Comparison of ENCODE assay signal across 9 mouse cellular contexts in the genomic region with DNA sequence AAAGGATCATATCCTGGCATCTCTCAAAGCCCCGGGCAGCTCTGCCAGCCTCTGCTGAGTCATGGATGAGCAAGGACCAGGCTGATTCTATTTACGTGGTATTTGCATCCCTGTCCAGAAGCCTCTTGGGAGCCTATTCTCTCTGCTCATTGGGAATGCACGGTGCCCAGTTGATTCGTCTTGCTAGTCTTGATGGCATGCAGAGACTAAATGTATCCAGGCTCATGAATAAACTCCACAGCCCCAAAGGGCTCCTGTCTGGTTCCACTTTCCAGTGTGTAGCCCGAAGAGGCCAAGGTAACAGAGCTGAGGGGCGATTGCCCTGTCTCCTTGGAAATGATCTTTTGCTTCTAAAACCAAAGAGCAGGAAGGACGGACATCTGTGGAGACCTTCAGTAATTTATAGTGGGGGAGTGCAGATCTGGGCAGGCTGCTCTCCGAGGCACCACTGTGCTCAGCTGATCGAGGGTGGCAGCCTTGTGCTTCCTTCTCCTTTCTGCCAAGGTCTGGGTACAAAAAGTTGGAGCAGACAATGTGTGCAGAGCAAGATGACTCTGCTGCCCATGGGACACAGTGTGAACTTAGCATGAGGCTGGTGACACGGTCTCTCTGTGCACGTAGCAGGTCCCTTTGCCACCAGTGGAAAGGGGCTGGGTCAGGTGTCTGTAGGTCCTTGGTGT.
DNase-seq lines count a peak whose midpoint lies in the region; ATAC-seq and TF ChIP-seq lines count a peak whose summit lies in the region.
"Had no signal": no experiment of that assay in that cellular context is flagged by ENCODE, and none has a peak within 500 bp of the region (broad histone marks: within the 10 kb centered on the region; RNA-seq: fewer than 3 reads in every experiment).

No protein-coding gene starts in this region.

- H3K36me3 ChIP-seq in lung, embryonic 15.5 days, result no peaks in the 10 kb centered on the region
- H3K36me3 ChIP-seq in heart, embryonic 13.5 days, result no peaks in the 10 kb centered on the region
- H3K36me3 ChIP-seq: liver, embryonic 13.5 days had no signal

- peaks cover 22% of the 10 kb centered on the region for H3K4me1 ChIP-seq in lung, embryonic 15.5 days
- peaks cover 4% of the 10 kb centered on the region for H3K4me1 ChIP-seq in lung, adult 2 months (ENCODE audit: control insufficient read depth, insufficient read depth, low read length)
- H3K4me1 ChIP-seq in heart, embryonic 13.5 days, result peaks cover 48% of the 10 kb centered on the region
- H3K4me1 ChIP-seq: liver, embryonic 13.5 days had no signal

- H3K9ac ChIP-seq in lung, embryonic 15.5 days, result no peak overlapping the region
- H3K9ac ChIP-seq in heart, embryonic 13.5 days, result peak overlapping the region; percentile 81; the same call in 1 of the 2 replicates
- H3K9ac ChIP-seq: liver, embryonic 13.5 days had no signal

- TF ChIP-seq CTCF in lung, adult 2 months (IDR thresholded peaks at IDR 0.05; ENCODE audit: insufficient read depth, low read length), result no peak

- H3K27ac ChIP-seq in lung, embryonic 15.5 days, result peak overlapping the region; percentile 89; the same call in 1 of the 2 replicates
- H3K27ac ChIP-seq in heart, embryonic 13.5 days (replicated peaks), result peak overlapping the region; percentile 93
- H3K27ac ChIP-seq: liver, embryonic 13.5 days had no signal

- H3K27me3 ChIP-seq in lung, embryonic 15.5 days, result no peaks in the 10 kb centered on the region
- H3K27me3 ChIP-seq in heart, embryonic 13.5 days (replicated peaks), result no peaks in the 10 kb centered on the region
- H3K27me3 ChIP-seq: liver, embryonic 13.5 days had no signal

- ATAC-seq in lung, embryonic 15.5 days (ENCODE audit: borderline replicate concordance, extremely low read depth, low FRiP score, low TSS enrichment), result no peak
- no peak for ATAC-seq in heart, embryonic 13.5 days (ENCODE audit: extremely low read depth, insufficient number of reproducible peaks, low FRiP score, low TSS enrichment)

- DNase-seq in lung, adult 2 months, result no peak
- peak; percentile 66 to 67 for DNase-seq in cerebellum, postnatal 10 days
- peak; percentile 36 for DNase-seq in left cerebral cortex, postnatal 4 days
- peak; percentile 29 for DNase-seq in right cerebral cortex, postnatal 14 days
- DNase-seq in gastrocnemius, postnatal 14 days, result no peak
- no peak for DNase-seq in thymus, postnatal 10 days (ENCODE audit: low spot score in 2 of 2)
- DNase-seq: liver, embryonic 13.5 days had no signal

- H3K4me3 ChIP-seq in lung, embryonic 15.5 days, result no peak overlapping the region
- no peak overlapping the region for H3K4me3 ChIP-seq in lung, adult 2 months (replicated peaks; ENCODE audit: extremely low read depth, low read depth, low read length)
- peak overlapping the region; percentile 53; the same call in 1 of the 2 replicates for H3K4me3 ChIP-seq in heart, embryonic 13.5 days

- no peak for TF ChIP-seq POLR2A in lung, adult 2 months (IDR thresholded peaks at IDR 0.05; ENCODE audit: borderline replicate concordance, extremely low read depth, low read depth, low read length)

- H3K4me2 ChIP-seq in lung, embryonic 15.5 days, result peak overlapping the region; percentile 80; the same call in 1 of the 2 replicates
- H3K4me2 ChIP-seq in heart, embryonic 13.5 days, result peak overlapping the region; percentile 82

- no peaks in the 10 kb centered on the region for H3K9me3 ChIP-seq in lung, embryonic 15.5 days
- H3K9me3 ChIP-seq in heart, embryonic 13.5 days, result no peaks in the 10 kb centered on the region
- H3K9me3 ChIP-seq: liver, embryonic 13.5 days had no signal

- intact Hi-C loops in left cerebral cortex, postnatal 4 days (cut with DNase I), result no loop called here
- intact Hi-C loops in gastrocnemius, postnatal 14 days (cut with DNase I; ENCODE audit: low total_unique reads), result no loop called here

- 76% methylated on average over 11 of the region's 11 CpGs for WGBS in lung, embryonic 15.5 days
- WGBS in lung, adult 2 months, result 72% methylated on average over 11 of the region's 11 CpGs
- WGBS in heart, embryonic 13.5 days, result 66% methylated on average over 11 of the region's 11 CpGs

Comparison
In these comparisons a context has a peak if more than half of its experiments do, and no peak if none do; other contexts are left out.
1. DNase-seq: peak in cerebellum, postnatal 10 days (2 of 2), left cerebral cortex, postnatal 4 days (single experiment) and right cerebral cortex, postnatal 14 days (single experiment); none in lung, adult 2 months (single experiment), gastrocnemius, postnatal 14 days (single experiment) and thymus, postnatal 10 days (0 of 2).